Mouse (Mus musculus) bone marrow, adult 2 months (tissue): ENCODE data around the gene Tbc1d10a. TPM values are rescaled to one million over a fixed set of nuclear protein-coding genes. Genes with fewer than 3 reads are reported as not detected.

ENCODE experiments used
- H3K27ac ChIP-seq: fragments of 200-500 bp; 2 replicates; pipeline ENCODE4 v1.5.1; 2012; ENCODE audit warnings: low read depth, mild to moderate bottlenecking, control low read depth, inconsistent platforms, low read length; ENCODE audit not compliant: control insufficient read depth, poor library complexity, insufficient read depth
- H3K4me1 ChIP-seq: fragments of 200-500 bp; 2 replicates; pipeline ENCODE4 v1.6.1; 2011; ENCODE audit warnings: low read length; ENCODE audit not compliant: control insufficient read depth, insufficient read depth
- H3K4me3 ChIP-seq: fragments of 200-500 bp; replicated peaks from 2 replicates; pipeline ENCODE3; 2011; ENCODE audit warnings: mild to moderate bottlenecking, low read depth, low read length, control low read depth; ENCODE audit not compliant: control insufficient read depth
- CTCF ChIP-seq: fragments of 200-500 bp; IDR thresholded peaks from 2 replicates; pipeline ENCODE4 v1.5.1; 2011; ENCODE audit warnings: low read length, control low read depth; ENCODE audit not compliant: control insufficient read depth, insufficient read depth
- POLR2A ChIP-seq: fragments of 200-500 bp; IDR thresholded peaks from 2 replicates; pipeline ENCODE4 v1.6.1; 2011; ENCODE audit warnings: low read depth, mild to moderate bottlenecking, control low read depth, low read length, borderline replicate concordance; ENCODE audit not compliant: control insufficient read depth
- WGBS: fragments of 180-500 bp; shearing (Covaris S2); methylation state at CpG from one replicate; pipeline ENCODE4 v1.1.7; 2018; 5-methylcytosine and 5-hydroxymethylcytosine counted together
- polyA plus RNA-seq: library from polyadenylated mRNA; stranded (reverse); fragments of >200 nt; gene quantifications from 2 replicates; pipeline ENCODE4 v1.2.4, GENCODE M21; 2011; ENCODE audit warnings: low replicate concordance; ENCODE audit not compliant: missing spikeins, insufficient read depth, insufficient read length

Gene Tbc1d10a
- polyA plus RNA-seq, 1 experiment: 13.5 TPM

DNA sequence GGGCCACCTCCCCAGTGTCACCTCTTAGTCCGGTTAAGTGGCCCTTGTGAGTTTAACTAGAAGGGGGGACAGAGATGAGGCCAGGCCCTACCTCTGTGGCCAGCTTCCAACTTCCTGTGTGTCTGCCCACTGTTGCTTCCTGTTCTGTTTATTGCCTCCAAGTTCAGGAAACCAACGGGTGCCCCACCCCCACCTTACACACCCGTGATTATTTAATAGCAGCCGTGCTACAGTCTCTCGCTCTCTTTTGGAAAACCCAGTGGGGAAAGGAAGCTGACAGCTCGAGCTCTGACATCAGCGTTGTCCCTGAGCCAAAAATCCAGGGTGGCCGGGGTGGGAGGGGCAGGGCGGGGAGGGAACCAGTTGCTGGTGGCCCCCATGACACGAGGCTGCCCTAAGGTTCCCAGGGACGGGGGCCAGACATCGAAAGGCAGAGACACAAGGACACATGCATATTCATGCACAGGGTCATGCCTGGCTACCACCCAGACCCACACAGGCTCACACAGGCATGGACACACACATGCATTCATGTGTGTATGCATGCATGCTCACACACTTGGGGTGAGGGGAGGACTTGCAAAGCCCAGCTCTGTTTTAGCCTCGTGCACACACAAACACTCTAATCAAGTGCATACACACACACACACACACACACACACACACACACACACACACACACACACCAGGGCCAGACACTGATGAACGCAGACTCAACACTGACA lies 74.0 kb downstream of the Tbc1d10a start:
- peaks cover 3% of the 10 kb centered on the region; the same call in 1 of the 2 replicates for H3K4me1 ChIP-seq
- peak overlapping the region; percentile 38 for H3K4me3 ChIP-seq
- 3% methylated on average over 14 of the region's 14 CpGs for WGBS
- H3K27ac ChIP-seq: peak overlapping the region; percentile 19; the same call in 1 of the 2 replicates
- no peak for TF ChIP-seq POLR2A
- TF ChIP-seq CTCF: peak; percentile 28; the same call in 1 of the 2 replicates

DNA sequence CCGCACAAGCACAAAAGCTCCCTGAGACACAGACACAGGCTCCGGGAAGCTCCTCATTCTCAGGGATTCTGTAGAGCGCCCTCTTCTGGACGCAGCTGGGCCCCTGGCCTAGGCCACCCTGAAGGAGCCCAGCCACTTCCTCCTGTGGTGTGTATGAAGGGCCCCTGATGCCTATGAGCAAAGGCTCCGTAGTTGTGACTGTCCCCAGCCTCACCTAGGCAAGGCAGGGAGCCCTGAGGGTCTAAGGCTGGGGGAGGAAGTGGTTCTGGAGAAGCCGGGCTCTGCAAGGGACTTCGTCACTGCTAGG lies 74.6 kb downstream of the Tbc1d10a start:
- WGBS: 10% methylated on average over 7 of the region's 7 CpGs
- Histone ChIP-seq H3K4me3 (no peak overlapping the region), H3K4me1 (peaks cover 3% of the 10 kb centered on the region; the same call in 1 of the 2 replicates)

DNA sequence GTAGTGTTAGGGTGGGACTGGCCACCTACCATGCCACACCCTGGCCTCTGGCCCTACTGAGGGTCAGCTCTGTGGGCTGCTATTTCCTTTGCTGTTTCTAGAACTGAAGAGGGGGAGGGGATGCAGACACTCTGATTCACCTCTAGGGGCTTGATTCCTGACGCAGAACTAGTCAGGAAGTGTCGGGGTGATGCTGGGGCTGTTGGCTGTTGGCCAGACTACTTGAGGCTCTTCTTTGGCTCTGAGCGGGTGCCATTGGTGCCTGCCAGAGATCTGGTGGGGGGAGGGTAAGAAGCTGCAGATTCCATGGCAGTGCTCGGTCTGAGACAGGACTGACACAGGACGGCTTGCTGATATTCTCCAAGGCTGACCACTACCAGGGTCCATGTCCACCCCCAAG lies 75.4 kb downstream of the Tbc1d10a start:
- no peak overlapping the region for H3K4me3 ChIP-seq
- no peak overlapping the region for H3K27ac ChIP-seq
- H3K4me1 ChIP-seq: peaks cover 3% of the 10 kb centered on the region; the same call in 1 of the 2 replicates
- TF ChIP-seq POLR2A (no peak), CTCF (no peak)
- 25% methylated on average over 5 of the region's 5 CpGs for WGBS

More for the DNA sequence above, 74.6 kb downstream of the Tbc1d10a start:
- no peak overlapping the region for H3K27ac ChIP-seq
- TF ChIP-seq POLR2A: no peak
- peak; percentile 62 for TF ChIP-seq CTCF

DNA sequence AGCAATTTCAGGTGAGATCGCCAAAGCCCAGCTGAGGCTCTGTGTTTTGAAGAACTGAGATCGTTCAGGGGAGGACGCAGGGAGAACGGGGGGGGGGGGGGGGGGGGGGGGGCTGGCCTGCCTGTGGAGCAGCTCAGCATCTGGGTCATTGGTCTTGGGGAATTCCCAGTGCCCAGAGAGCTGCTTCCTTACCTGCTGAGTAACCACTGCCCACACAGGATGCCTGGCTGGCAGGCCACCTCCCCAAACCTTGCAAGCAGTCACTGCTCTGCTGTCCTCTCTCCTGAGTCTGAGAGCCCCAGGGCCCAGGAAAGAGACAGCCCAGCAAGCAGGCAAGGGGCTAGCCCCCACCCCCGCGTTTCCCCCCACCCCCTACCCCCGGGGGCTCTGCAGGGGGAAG lies 76.3 kb downstream of the Tbc1d10a start:
- no peak for TF ChIP-seq CTCF
- H3K4me3 ChIP-seq: no peak overlapping the region
- 15% methylated on average over 7 of the region's 7 CpGs for WGBS
- H3K4me1 ChIP-seq: peaks cover 3% of the 10 kb centered on the region; the same call in 1 of the 2 replicates
- H3K27ac ChIP-seq: no peak overlapping the region

DNA sequence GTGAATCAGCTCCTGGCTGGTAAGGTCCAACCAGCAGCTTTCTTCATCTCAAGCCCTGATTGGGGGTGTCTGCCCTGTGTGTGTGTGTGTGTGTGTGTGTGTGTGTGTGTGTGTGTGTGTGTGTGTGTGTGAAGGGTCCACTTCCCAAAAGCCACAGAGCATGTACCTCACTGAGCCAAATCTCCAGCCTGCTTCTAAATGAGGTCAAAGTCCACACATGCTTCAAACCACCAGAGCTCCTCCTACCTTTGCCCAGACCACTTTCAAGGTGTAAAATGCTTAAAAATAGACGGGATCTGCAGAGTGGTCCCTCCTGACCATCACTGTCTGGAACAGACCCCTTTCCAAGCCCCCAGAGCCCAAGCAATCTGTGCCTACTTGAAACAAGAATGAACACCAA lies 76.7 kb downstream of the Tbc1d10a start:
- TF ChIP-seq POLR2A (no peak), CTCF (no peak)
- 35% methylated on average over 1 of the region's 1 CpGs for WGBS

DNA sequence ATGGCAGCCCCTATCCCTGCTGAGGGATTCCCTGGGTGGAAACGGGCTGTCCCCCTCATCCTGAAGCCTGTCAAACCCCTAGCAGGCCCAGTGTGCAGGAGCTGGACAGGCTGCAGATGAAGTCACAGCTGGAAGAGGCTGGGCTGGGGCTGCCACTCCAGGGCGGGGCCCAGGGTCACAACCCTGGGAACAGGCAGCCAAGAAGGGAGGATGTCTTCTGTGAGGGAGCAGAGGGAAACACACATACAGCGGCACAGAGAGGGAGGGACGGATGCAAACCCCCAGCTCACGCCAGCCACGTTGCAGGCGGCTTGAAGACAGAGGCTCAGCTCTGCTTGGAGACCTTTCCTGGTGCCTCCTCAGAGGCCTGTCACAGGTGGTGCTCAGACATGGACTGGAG lies 77.5 kb downstream of the Tbc1d10a start:
- Histone ChIP-seq H3K27ac (no peak overlapping the region), H3K4me3 (no peak overlapping the region), H3K4me1 (peaks cover 3% of the 10 kb centered on the region; the same call in 1 of the 2 replicates)
- TF ChIP-seq POLR2A: no peak
- TF ChIP-seq CTCF: no peak
- 76% methylated on average over 7 of the region's 7 CpGs for WGBS

More for the DNA sequence above, 76.7 kb downstream of the Tbc1d10a start:
- H3K27ac ChIP-seq: no peak overlapping the region
- peaks cover 3% of the 10 kb centered on the region; the same call in 1 of the 2 replicates for H3K4me1 ChIP-seq
- no peak overlapping the region for H3K4me3 ChIP-seq

Other genes with a start within 250 kb of the Tbc1d10a start
- 21.2 and 35.0 TPM in 2 replicates for gene Pes1, start 222.8 kb upstream of the Tbc1d10a start, polyA plus RNA-seq
- gene 4930556J24Rik, start 210.0 kb upstream of the Tbc1d10a start, polyA plus RNA-seq: not detected in 2 replicates
- gene Gal3st1, start 203.2 kb upstream of the Tbc1d10a start, polyA plus RNA-seq: 0.56 TPM in 1 of 2 replicates, not detected in the other
- gene Sec14l4, start 155.3 kb upstream of the Tbc1d10a start, polyA plus RNA-seq: 0.47 TPM in 1 of 2 replicates, not detected in the other
- not detected in 2 replicates for gene Sec14l3, start 121.9 kb upstream of the Tbc1d10a start, polyA plus RNA-seq
- 9.0 and 10.3 TPM in 2 replicates for gene Mtfp1, start 91.3 kb upstream of the Tbc1d10a start, polyA plus RNA-seq
- 15.4 and 20.3 TPM in 2 replicates for gene Sec14l2, start 63.4 kb upstream of the Tbc1d10a start, polyA plus RNA-seq
- 8.5 and 10.5 TPM in 2 replicates for gene Rnf215, start 51.6 kb upstream of the Tbc1d10a start, polyA plus RNA-seq
- 5.0 and 5.9 TPM in 2 replicates for gene Ccdc157, start 26.5 kb upstream of the Tbc1d10a start, polyA plus RNA-seq
- 26.7 and 39.7 TPM in 2 replicates for gene Sf3a1, start 26.4 kb upstream of the Tbc1d10a start, polyA plus RNA-seq
- gene Castor1, start 31.4 kb downstream of the Tbc1d10a start, polyA plus RNA-seq: 2.6 TPM in 1 of 2 replicates, not detected in the other
- 2.2 and 5.1 TPM in 2 replicates for gene Osm, start 49.6 kb downstream of the Tbc1d10a start, polyA plus RNA-seq
- gene Lif, start 70.8 kb downstream of the Tbc1d10a start, polyA plus RNA-seq: 0.70 TPM in 1 of 2 replicates, not detected in the other